Mouse (Mus musculus): ENCODE results near the gene Sync.

Sync gene

GRCm38 (mm10) chr4:129263225-129264021 lies 24.0 kb upstream of the Sync start:
- DNase-seq (ENCODE audit: low spot score): peak; percentile 70

GRCm38 (mm10) chr4:129266191-129266590 lies 21.2 kb upstream of the Sync start:
- DNase-seq (ENCODE audit: low spot score): no peak

- DNase-seq (ENCODE audit: low spot score): no peak
Measured at GRCm38 (mm10) chr4:129266821-129267220, 20.6 kb upstream of the Sync start.

GRCm38 (mm10) chr4:129268698-129269097 lies 18.7 kb upstream of the Sync start:
- DNase-seq (ENCODE audit: low spot score): no peak

GRCm38 (mm10) chr4:129271991-129272755 lies 15.2 kb upstream of the Sync start:
- no peak for DNase-seq (ENCODE audit: low spot score)

GRCm38 (mm10) chr4:129272756-129273046 lies 14.7 kb upstream of the Sync start:
- DNase-seq (ENCODE audit: low spot score): no peak

- peak; percentile 89 for DNase-seq (ENCODE audit: low spot score)
Measured at GRCm38 (mm10) chr4:129276453-129276865, 11.0 kb upstream of the Sync start.

GRCm38 (mm10) chr4:129282786-129283185 lies 4.6 kb upstream of the Sync start:
- DNase-seq (ENCODE audit: low spot score): no peak

- DNase-seq (ENCODE audit: low spot score): no peak
Measured at GRCm38 (mm10) chr4:129283226-129283625, 4.2 kb upstream of the Sync start.

- no peak for DNase-seq (ENCODE audit: low spot score)
Measured at GRCm38 (mm10) chr4:129284685-129285084, 2.7 kb upstream of the Sync start.

- no peak for DNase-seq (ENCODE audit: low spot score)
Measured at GRCm38 (mm10) chr4:129286001-129286682, 1.3 kb upstream of the Sync start.

- no peak for DNase-seq (ENCODE audit: low spot score)
Measured at GRCm38 (mm10) chr4:129286683-129287471, 540 bp upstream of the Sync start.

- peak; percentile 65 for DNase-seq (ENCODE audit: low spot score)
Measured at GRCm38 (mm10) chr4:129288067-129288466, 650 bp downstream of the Sync start.

- no peak for DNase-seq (ENCODE audit: low spot score)
Measured at GRCm38 (mm10) chr4:129289671-129290070, 2.3 kb downstream of the Sync start.

GRCm38 (mm10) chr4:129292831-129293230 lies 5.4 kb downstream of the Sync start:
- DNase-seq (ENCODE audit: low spot score): no peak

GRCm38 (mm10) chr4:129293702-129294101 lies 6.3 kb downstream of the Sync start:
- no peak for DNase-seq (ENCODE audit: low spot score)

GRCm38 (mm10) chr4:129295188-129295587 lies 7.8 kb downstream of the Sync start:
- no peak for DNase-seq (ENCODE audit: low spot score)

GRCm38 (mm10) chr4:129296066-129296465 lies 8.6 kb downstream of the Sync start:
- DNase-seq (ENCODE audit: low spot score): no peak

GRCm38 (mm10) chr4:129297724-129298123 lies 10.3 kb downstream of the Sync start:
- DNase-seq (ENCODE audit: low spot score): no peak

GRCm38 (mm10) chr4:129299121-129299520 lies 11.7 kb downstream of the Sync start:
- no peak for DNase-seq (ENCODE audit: low spot score)

- DNase-seq (ENCODE audit: low spot score): peak; percentile 84
Measured at GRCm38 (mm10) chr4:129303401-129303800, 16.0 kb downstream of the Sync start.

GRCm38 (mm10) chr4:129303816-129304215 lies 16.4 kb downstream of the Sync start:
- DNase-seq (ENCODE audit: low spot score): peak; percentile 56

All from adipocyte (in vitro differentiated cells).